ENCODE assay signal across 8 mouse cellular contexts in the genomic region with DNA sequence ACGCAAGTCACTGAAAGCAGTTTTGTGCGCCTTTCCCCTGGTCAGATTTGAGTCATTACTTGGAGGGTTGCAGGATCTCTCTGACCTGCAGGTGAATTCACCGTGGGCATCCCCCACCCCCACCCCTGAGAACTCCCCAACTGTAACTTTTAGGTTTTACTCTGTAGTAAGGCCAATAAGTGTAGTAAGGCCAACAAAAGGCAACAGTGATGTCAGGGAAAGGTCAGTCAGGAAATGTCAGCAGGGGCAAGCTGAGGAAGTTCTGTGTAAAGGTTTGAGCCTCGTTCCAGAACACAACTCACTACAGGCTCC. TPM values are rescaled to one million over a fixed set of nuclear protein-coding genes. Genes with fewer than 3 reads are reported as not detected.
DNase-seq lines count a peak whose midpoint lies in the region; ATAC-seq and TF ChIP-seq lines count a peak whose summit lies in the region.

No protein-coding gene starts in this region.

- H3K9ac ChIP-seq in liver, adult 2 months (ENCODE audit: low read depth, low read length): no peak overlapping the region
- H3K9ac ChIP-seq in embryonic facial prominence, embryonic 15.5 days: peak overlapping the region; percentile 2; the same call in 1 of the 2 replicates
- H3K9ac ChIP-seq in limb, embryonic 11.5 days (ENCODE audit: low read length): no peak overlapping the region
- peak overlapping the region; percentile 77 for H3K9ac ChIP-seq in neural tube, embryonic 14.5 days (replicated peaks; ENCODE audit: low read depth, low read length)

- peaks cover 24% of the 10 kb centered on the region; the same call in 1 of the 2 replicates for H3K79me2 ChIP-seq in liver, adult 2 months (ENCODE audit: control insufficient read depth, insufficient read depth, low read length)

- H3K4me3 ChIP-seq in liver, adult 2 months (ENCODE audit: insufficient read depth, low read depth, low read length): peak overlapping the region; percentile 92; the same call in 1 of the 2 replicates
- H3K4me3 ChIP-seq in embryonic facial prominence, embryonic 15.5 days (replicated peaks): peak overlapping the region; percentile 95
- H3K4me3 ChIP-seq in limb, embryonic 11.5 days (ENCODE audit: low read depth, low read length): peak overlapping the region; percentile 95; the same call in 1 of the 2 replicates
- peak overlapping the region; percentile 98 for H3K4me3 ChIP-seq in neural tube, embryonic 14.5 days (ENCODE audit: low read depth, low read length)

- TF ChIP-seq CTCF in liver, adult 2 months (IDR thresholded peaks at IDR 0.05; ENCODE audit: low read depth, low read length): no peak

- DNase-seq in liver, adult 2 months (ENCODE audit: extremely low read depth, low read depth, low spot score): no peak
- DNase-seq in liver: no peak
- no peak for DNase-seq in limb, embryonic 11.5 days (ENCODE audit: low spot score)
- no peak for DNase-seq in embryo, embryonic 10 days (ENCODE audit: low spot score)
- no peak for DNase-seq in cerebellum, adult 18-20 months

- ATAC-seq in embryonic facial prominence, embryonic 15.5 days (ENCODE audit: insufficient number of reproducible peaks, low FRiP score, low TSS enrichment, low read depth): no peak
- ATAC-seq in limb, embryonic 11.5 days (ENCODE audit: insufficient number of reproducible peaks, low FRiP score, low TSS enrichment, low read depth): no peak
- ATAC-seq in neural tube, embryonic 14.5 days (ENCODE audit: low read depth): no peak
- ATAC-seq in activated CD4-positive, CD25-positive, alpha-beta regulatory T cell, adult 4 months: no peak

- H3K36me3 ChIP-seq in liver, adult 2 months (ENCODE audit: control insufficient read depth, insufficient read depth, low read length): no peaks in the 10 kb centered on the region
- H3K36me3 ChIP-seq in embryonic facial prominence, embryonic 15.5 days: no peaks in the 10 kb centered on the region
- H3K36me3 ChIP-seq in limb, embryonic 11.5 days (ENCODE audit: control insufficient read depth, insufficient read depth, low read length): no peaks in the 10 kb centered on the region
- no peaks in the 10 kb centered on the region for H3K36me3 ChIP-seq in neural tube, embryonic 14.5 days (ENCODE audit: control insufficient read depth, insufficient read depth, low read length)

- 14% methylated on average over 4 of the region's 4 CpGs for WGBS in liver, adult 2 months
- 9% methylated on average over 4 of the region's 4 CpGs for WGBS in embryonic facial prominence, embryonic 15.5 days
- WGBS in limb, embryonic 11.5 days: 19% methylated on average over 4 of the region's 4 CpGs
- 15% methylated on average over 4 of the region's 4 CpGs for WGBS in neural tube, embryonic 14.5 days

- H3K9me3 ChIP-seq in embryonic facial prominence, embryonic 15.5 days (replicated peaks): no peaks in the 10 kb centered on the region
- H3K9me3 ChIP-seq in limb, embryonic 11.5 days (ENCODE audit: control insufficient read depth, low read length): no peaks in the 10 kb centered on the region
- no peaks in the 10 kb centered on the region for H3K9me3 ChIP-seq in neural tube, embryonic 14.5 days (ENCODE audit: control insufficient read depth, low read length)

- H3K27me3 ChIP-seq in liver, adult 2 months (ENCODE audit: control insufficient read depth, insufficient read depth, low read length): no peaks in the 10 kb centered on the region
- no peaks in the 10 kb centered on the region for H3K27me3 ChIP-seq in embryonic facial prominence, embryonic 15.5 days
- H3K27me3 ChIP-seq in limb, embryonic 11.5 days (ENCODE audit: control insufficient read depth, insufficient read depth, low read length): no peaks in the 10 kb centered on the region
- no peaks in the 10 kb centered on the region for H3K27me3 ChIP-seq in neural tube, embryonic 14.5 days (ENCODE audit: control insufficient read depth, insufficient read depth, low read length)

- H3K4me2 ChIP-seq in embryonic facial prominence, embryonic 15.5 days (replicated peaks): peak overlapping the region; percentile 96
- H3K4me2 ChIP-seq in limb, embryonic 11.5 days (ENCODE audit: low read depth, severe bottlenecking): peak overlapping the region; percentile 95
- H3K4me2 ChIP-seq in neural tube, embryonic 14.5 days (ENCODE audit: low read depth, low read length): peak overlapping the region; percentile 88

- no peak overlapping the region for H3K27ac ChIP-seq in liver, adult 2 months (replicated peaks; ENCODE audit: insufficient read depth, low read depth, low read length)
- no peak overlapping the region for H3K27ac ChIP-seq in embryonic facial prominence, embryonic 15.5 days (replicated peaks)
- H3K27ac ChIP-seq in limb, embryonic 11.5 days (replicated peaks; ENCODE audit: low read depth, low read length): no peak overlapping the region
- no peak overlapping the region for H3K27ac ChIP-seq in neural tube, embryonic 14.5 days (ENCODE audit: low read depth, low read length)

- H3K4me1 ChIP-seq in liver, adult 2 months (ENCODE audit: control insufficient read depth, insufficient read depth, low read length): peaks cover 11% of the 10 kb centered on the region; the same call in 1 of the 2 replicates
- H3K4me1 ChIP-seq in embryonic facial prominence, embryonic 15.5 days: peaks cover 13% of the 10 kb centered on the region
- peaks cover 4% of the 10 kb centered on the region; the same call in 1 of the 2 replicates for H3K4me1 ChIP-seq in limb, embryonic 11.5 days (ENCODE audit: control insufficient read depth, insufficient read depth, low read length)
- H3K4me1 ChIP-seq in neural tube, embryonic 14.5 days (ENCODE audit: control insufficient read depth, insufficient read depth, low read length): peaks cover 12% of the 10 kb centered on the region

- TF ChIP-seq POLR2A in liver, adult 2 months (IDR thresholded peaks at IDR 0.05; ENCODE audit: extremely low read depth, insufficient read depth, low read length): no peak

RNA-seq across cellular contexts. Expression of gene Atmin, which starts 1.1 kb away (rescaled TPM):
- 2.9 and 3.7 TPM in 2 replicates for total RNA-seq in liver, adult 2 months (2014; rRNA removed)
- polyA plus RNA-seq in liver, adult 2 months (2012; rRNA removed): 3.9 and 4.1 TPM in 2 replicates
- polyA plus RNA-seq in embryonic facial prominence, embryonic 15.5 days (2015; fragmentation: Nextera tagmentation; extraction: Ambion mirVana): 10.9 and 12.5 TPM in 2 replicates
- polyA plus RNA-seq in limb, embryonic 11.5 days (2014; fragmentation: Nextera tagmentation; extraction: Ambion mirVana): 13.4 and 14.8 TPM in 2 replicates
- polyA plus RNA-seq in neural tube, embryonic 14.5 days (2014; fragmentation: Nextera tagmentation; extraction: Ambion mirVana): 27.1 and 31.2 TPM in 2 replicates
- polyA plus RNA-seq in activated CD4-positive, CD25-positive, alpha-beta regulatory T cell, adult 4 months (2017; shearing (Covaris generic)): 1 to 10 TPM; 7.0 to 9.0 TPM

RNA-seq across cellular contexts. Expression of gene Cenpn, which starts 22.8 kb away (rescaled TPM):
- 0.74 and 1.3 TPM in 2 replicates for total RNA-seq in liver, adult 2 months (2014; rRNA removed)
- 0.44 and 0.72 TPM in 2 replicates for polyA plus RNA-seq in liver, adult 2 months (2012; rRNA removed)
- polyA plus RNA-seq in embryonic facial prominence, embryonic 15.5 days (2015; fragmentation: Nextera tagmentation; extraction: Ambion mirVana): 27.7 and 27.9 TPM in 2 replicates
- polyA plus RNA-seq in limb, embryonic 11.5 days (2014; fragmentation: Nextera tagmentation; extraction: Ambion mirVana): 53.8 and 60.0 TPM in 2 replicates
- polyA plus RNA-seq in neural tube, embryonic 14.5 days (2014; fragmentation: Nextera tagmentation; extraction: Ambion mirVana): 6.1 and 7.1 TPM in 2 replicates
- 1 to 10 TPM; 7.4 to 8.5 TPM for polyA plus RNA-seq in activated CD4-positive, CD25-positive, alpha-beta regulatory T cell, adult 4 months (2017; shearing (Covaris generic))

RNA-seq across cellular contexts. Expression of gene Cmc2, which starts 23.1 kb away (rescaled TPM):
- total RNA-seq in liver, adult 2 months (2014; rRNA removed): 9.3 and 10.9 TPM in 2 replicates
- polyA plus RNA-seq in liver, adult 2 months (2012; rRNA removed): 4.2 and 5.2 TPM in 2 replicates
- 66.8 and 73.5 TPM in 2 replicates for polyA plus RNA-seq in embryonic facial prominence, embryonic 15.5 days (2015; fragmentation: Nextera tagmentation; extraction: Ambion mirVana)
- polyA plus RNA-seq in limb, embryonic 11.5 days (2014; fragmentation: Nextera tagmentation; extraction: Ambion mirVana): 74.2 and 82.7 TPM in 2 replicates
- polyA plus RNA-seq in neural tube, embryonic 14.5 days (2014; fragmentation: Nextera tagmentation; extraction: Ambion mirVana): 30.1 and 33.9 TPM in 2 replicates
- polyA plus RNA-seq in activated CD4-positive, CD25-positive, alpha-beta regulatory T cell, adult 4 months (2017; shearing (Covaris generic)): 10 to 100 TPM; 34.8 to 43.4 TPM

RNA-seq across cellular contexts. Expression of gene 1700030J22Rik, which starts 34.4 kb away (rescaled TPM):
- total RNA-seq in liver, adult 2 months (2014; rRNA removed): 0.13 and 0.18 TPM in 2 replicates
- polyA plus RNA-seq in liver, adult 2 months (2012; rRNA removed): 0.15 and 0.20 TPM in 2 replicates
- 3.4 and 4.1 TPM in 2 replicates for polyA plus RNA-seq in embryonic facial prominence, embryonic 15.5 days (2015; fragmentation: Nextera tagmentation; extraction: Ambion mirVana)
- polyA plus RNA-seq in limb, embryonic 11.5 days (2014; fragmentation: Nextera tagmentation; extraction: Ambion mirVana): 2.1 TPM in 2 replicates
- polyA plus RNA-seq in neural tube, embryonic 14.5 days (2014; fragmentation: Nextera tagmentation; extraction: Ambion mirVana): 4.4 and 5.9 TPM in 2 replicates
- not detected for polyA plus RNA-seq in activated CD4-positive, CD25-positive, alpha-beta regulatory T cell, adult 4 months (2017; shearing (Covaris generic))

RNA-seq across cellular contexts. Expression of gene Gcsh, which starts 49.0 kb away (rescaled TPM):
- 146 and 161 TPM in 2 replicates for total RNA-seq in liver, adult 2 months (2014; rRNA removed)
- polyA plus RNA-seq in liver, adult 2 months (2012; rRNA removed): 75.7 and 96.4 TPM in 2 replicates
- 82.4 and 86.5 TPM in 2 replicates for polyA plus RNA-seq in embryonic facial prominence, embryonic 15.5 days (2015; fragmentation: Nextera tagmentation; extraction: Ambion mirVana)
- 165 and 172 TPM in 2 replicates for polyA plus RNA-seq in limb, embryonic 11.5 days (2014; fragmentation: Nextera tagmentation; extraction: Ambion mirVana)
- 106 and 111 TPM in 2 replicates for polyA plus RNA-seq in neural tube, embryonic 14.5 days (2014; fragmentation: Nextera tagmentation; extraction: Ambion mirVana)
- polyA plus RNA-seq in activated CD4-positive, CD25-positive, alpha-beta regulatory T cell, adult 4 months (2017; shearing (Covaris generic)): 10 to 100 TPM; 30.8 to 37.3 TPM

Comparison
In these comparisons a context has a peak if more than half of its experiments do, and no peak if none do; other contexts are left out.
1. H3K9ac ChIP-seq: peak in embryonic facial prominence, embryonic 15.5 days (single experiment) and neural tube, embryonic 14.5 days (single experiment); none in liver, adult 2 months (single experiment) and limb, embryonic 11.5 days (single experiment).
2. Peak in every context shown above with its lines, with median percentiles within 50 percentile points of each other: H3K4me3 ChIP-seq and H3K4me2 ChIP-seq.